Mouse (Mus musculus): ENCODE results near the gene 1700001P01Rik.

- TF ChIP-seq CTCF (IDR thresholded peaks at IDR 0.05; ENCODE audit: borderline replicate concordance, insufficient read depth, low read depth, low read length) (no peak), POLR2A (IDR thresholded peaks at IDR 0.05; ENCODE audit: borderline replicate concordance, insufficient read depth, low read length) (no peak)
These were observed 895 bp upstream of the 1700001P01Rik start for GRCm38 (mm10) chr11:97776497-97777128.

Measured in cerebellum, adult 2 months (tissue).